Comparison of ENCODE assay signal across 19 mouse cellular contexts in genomic region chr9:27267878-27268277, GRCm38 (mm10). TPM values are rescaled to one million over a fixed set of nuclear protein-coding genes. Genes with fewer than 3 reads are reported as not detected.
"Had no signal": no experiment of that assay in that cellular context is flagged by ENCODE, and none has a peak within 500 bp of the region (broad histone marks: within the 10 kb centered on the region; RNA-seq: fewer than 3 reads in every experiment).

No protein-coding gene starts in this region.

- DNase-seq: kidney, postnatal 10 days; kidney, postnatal 36 days; layer of hippocampus, postnatal 36 days; liver, embryonic 13.5 days; lung, adult 2 months; lung, postnatal 14 days; lung, postnatal 4 days; thymus, adult 2 months; thymus, postnatal 14 days; thymus, postnatal 4 days had no signal

- H3K27ac ChIP-seq: kidney, embryonic 15.5 days; left cerebral cortex, adult 2 months; liver, embryonic 13.5 days; midbrain, embryonic 12.5 days; midbrain, embryonic 15.5 days; neural tube, embryonic 13.5 days; stomach, postnatal 0 days had no signal

- H3K9ac ChIP-seq: kidney, embryonic 15.5 days; liver, embryonic 13.5 days; midbrain, embryonic 12.5 days; midbrain, embryonic 15.5 days; neural tube, embryonic 13.5 days had no signal

- H3K4me3 ChIP-seq: kidney, embryonic 15.5 days; left cerebral cortex, adult 2 months; liver, embryonic 13.5 days; midbrain, embryonic 12.5 days; midbrain, embryonic 15.5 days; myocyte; neural tube, embryonic 13.5 days had no signal

- H3K36me3 ChIP-seq: kidney, embryonic 15.5 days; liver, embryonic 13.5 days; midbrain, embryonic 12.5 days; midbrain, embryonic 15.5 days; neural tube, embryonic 13.5 days had no signal

- H3K4me1 ChIP-seq: kidney, embryonic 15.5 days; liver, embryonic 13.5 days; midbrain, embryonic 15.5 days; neural tube, embryonic 13.5 days had no signal

- H3K27me3 ChIP-seq: kidney, embryonic 15.5 days; liver, embryonic 13.5 days; midbrain, embryonic 12.5 days; midbrain, embryonic 15.5 days; neural tube, embryonic 13.5 days had no signal

RNA-seq across cellular contexts. Expression of gene Igsf9b, which starts 31.1 kb away (rescaled TPM):
- total RNA-seq: megakaryocyte-erythroid progenitor cell, adult 5-6 weeks had no signal
- polyA plus RNA-seq: liver, adult 2 months had no signal
